Mouse (Mus musculus): ENCODE measurements at regions not wholly inside any gene's neighbourhood (a gene's known extent, or its start where the extent isn't known, plus 50 kb on each side); places are given as distances from the start of the nearest gene placed in this dataset.

- 72% methylated on average over 5 of the region's 5 CpGs for WGBS
Measured at GRCm38 (mm10) chr3:36786581-36786980, 76.3 kb upstream of the 4932438A13Rik start.

DNA sequence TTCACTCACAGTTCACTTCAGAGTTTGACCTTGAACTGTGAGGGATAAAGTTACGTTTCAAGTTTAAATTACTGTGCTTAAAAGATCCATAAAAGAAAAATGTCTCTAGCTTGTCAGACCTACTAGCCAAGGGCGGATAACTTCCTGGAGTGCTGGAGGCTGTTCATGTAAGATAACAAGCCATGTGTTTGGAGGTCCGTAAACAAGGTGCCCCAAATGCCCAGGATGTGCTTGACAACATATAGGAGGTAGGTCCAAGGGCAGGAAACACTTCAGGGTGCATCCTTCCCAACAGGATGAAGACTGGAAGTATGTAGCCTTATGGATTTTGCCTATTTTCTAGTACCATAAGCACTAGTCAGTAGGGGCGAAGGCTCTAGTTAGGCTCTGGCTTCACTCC is 72.7 kb upstream of the 4932438A13Rik start:
- Histone ChIP-seq H3K4me2 (ENCODE audit: low read length) (no peak overlapping the region), H3K27me3 (replicated peaks; ENCODE audit: control insufficient read depth, insufficient read depth, low read length) (no peaks in the 10 kb centered on the region), H3K9ac (ENCODE audit: low read length) (no peak overlapping the region), H3K4me3 (ENCODE audit: low read depth, low read length) (no peak overlapping the region), H3K27ac (ENCODE audit: low read depth) (no peak overlapping the region), H3K36me3 (ENCODE audit: control insufficient read depth, insufficient read depth, low read length) (no peaks in the 10 kb centered on the region), H3K9me3 (ENCODE audit: control insufficient read depth, low read length) (no peaks in the 10 kb centered on the region), H3K4me1 (replicated peaks; ENCODE audit: control insufficient read depth, insufficient read depth, low read length) (no peaks in the 10 kb centered on the region)
- WGBS: 67% methylated on average over 4 of the region's 4 CpGs
- DNase-seq (ENCODE audit: low spot score) (no peak), ATAC-seq (replicated peaks; ENCODE audit: low FRiP score, low TSS enrichment, low read depth) (no peak)

More at GRCm38 (mm10) chr3:36786581-36786980, 76.3 kb upstream of the 4932438A13Rik start:
- Histone ChIP-seq H3K36me3 (ENCODE audit: control insufficient read depth, insufficient read depth, low read length) (no peaks in the 10 kb centered on the region), H3K27me3 (replicated peaks; ENCODE audit: control insufficient read depth, insufficient read depth, low read length) (no peaks in the 10 kb centered on the region), H3K4me1 (replicated peaks; ENCODE audit: control insufficient read depth, insufficient read depth, low read length) (no peaks in the 10 kb centered on the region), H3K9ac (ENCODE audit: low read length) (no peak overlapping the region), H3K27ac (ENCODE audit: low read depth) (no peak overlapping the region), H3K4me3 (ENCODE audit: low read depth, low read length) (no peak overlapping the region), H3K4me2 (ENCODE audit: low read length) (no peak overlapping the region), H3K9me3 (ENCODE audit: control insufficient read depth, low read length) (no peaks in the 10 kb centered on the region)
- DNase-seq (ENCODE audit: low spot score): no peak
- no peak for ATAC-seq (replicated peaks; ENCODE audit: low FRiP score, low TSS enrichment, low read depth)

DNA sequence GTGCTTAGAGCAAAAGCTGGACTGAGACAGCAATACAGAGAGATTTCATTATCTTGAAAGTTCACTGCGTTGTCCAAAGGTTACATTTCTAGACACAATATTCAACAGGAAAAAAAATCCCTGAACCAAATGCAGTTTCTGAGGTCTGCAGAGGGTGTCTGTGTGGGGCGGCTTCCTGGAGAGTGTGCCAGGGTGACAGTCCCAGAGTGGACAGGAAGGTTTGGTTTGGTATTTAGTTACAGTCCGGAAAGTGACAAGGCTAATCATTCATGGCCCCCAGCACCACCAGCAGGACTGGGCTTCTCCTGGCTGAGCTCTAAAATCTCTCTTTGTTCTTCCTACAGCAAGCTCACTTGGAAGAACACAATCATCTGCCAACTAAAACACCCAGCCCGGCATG is 65.9 kb upstream of the 4932438A13Rik start:
- no peak overlapping the region for H3K27ac ChIP-seq (ENCODE audit: low read depth)
- H3K9ac ChIP-seq (ENCODE audit: low read length): no peak overlapping the region
- no peak overlapping the region for H3K4me3 ChIP-seq (ENCODE audit: low read depth, low read length)
- no peaks in the 10 kb centered on the region for H3K36me3 ChIP-seq (ENCODE audit: control insufficient read depth, insufficient read depth, low read length)
- ATAC-seq (replicated peaks; ENCODE audit: low FRiP score, low TSS enrichment, low read depth) (0 out of 2 replicates have a peak, but pooled peaks have one; percentile 53), DNase-seq (ENCODE audit: low spot score) (peak; percentile 53)
- whole genome bisulfite sequencing: 52% methylated on average over 4 of the region's 4 CpGs
- H3K9me3 ChIP-seq (ENCODE audit: control insufficient read depth, low read length): no peaks in the 10 kb centered on the region
- no peak overlapping the region for H3K4me2 ChIP-seq (ENCODE audit: low read length)
- H3K4me1 ChIP-seq (replicated peaks; ENCODE audit: control insufficient read depth, insufficient read depth, low read length): 0 out of 2 replicates have a peak, but pooled peaks cover 5% of the 10 kb centered on the region
- H3K27me3 ChIP-seq (replicated peaks; ENCODE audit: control insufficient read depth, insufficient read depth, low read length): no peaks in the 10 kb centered on the region

- ATAC-seq (replicated peaks; ENCODE audit: low FRiP score, low TSS enrichment, low read depth): peak; percentile 83
- Histone ChIP-seq H3K4me3 (ENCODE audit: low read depth, low read length) (no peak overlapping the region), H3K36me3 (ENCODE audit: control insufficient read depth, insufficient read depth, low read length) (no peaks in the 10 kb centered on the region), H3K9me3 (ENCODE audit: control insufficient read depth, low read length) (no peaks in the 10 kb centered on the region), H3K27me3 (replicated peaks; ENCODE audit: control insufficient read depth, insufficient read depth, low read length) (no peaks in the 10 kb centered on the region), H3K9ac (ENCODE audit: low read length) (no peak overlapping the region), H3K27ac (ENCODE audit: low read depth) (no peak overlapping the region), H3K4me2 (ENCODE audit: low read length) (no peak overlapping the region), H3K4me1 (replicated peaks; ENCODE audit: control insufficient read depth, insufficient read depth, low read length) (0 out of 2 replicates have a peak, but pooled peaks cover 5% of the 10 kb centered on the region)
- WGBS: 60% methylated on average over 13 of the region's 13 CpGs
- DNase-seq (ENCODE audit: low spot score): no peak
Measured at GRCm38 (mm10) chr3:36798160-36798823, 64.6 kb upstream of the 4932438A13Rik start.

- H3K9me3 ChIP-seq (ENCODE audit: control insufficient read depth, low read length): no peaks in the 10 kb centered on the region
- H3K4me2 ChIP-seq (ENCODE audit: low read length): no peak overlapping the region
- DNase-seq (ENCODE audit: low spot score): no peak
- H3K4me3 ChIP-seq (ENCODE audit: low read depth, low read length): no peak overlapping the region
- H3K36me3 ChIP-seq (ENCODE audit: control insufficient read depth, insufficient read depth, low read length): no peaks in the 10 kb centered on the region
- no peaks in the 10 kb centered on the region for H3K4me1 ChIP-seq (replicated peaks; ENCODE audit: control insufficient read depth, insufficient read depth, low read length)
- WGBS: 46% methylated on average over 5 of the region's 5 CpGs
- no peaks in the 10 kb centered on the region for H3K27me3 ChIP-seq (replicated peaks; ENCODE audit: control insufficient read depth, insufficient read depth, low read length)
- no peak overlapping the region for H3K9ac ChIP-seq (ENCODE audit: low read length)
- H3K27ac ChIP-seq (ENCODE audit: low read depth): no peak overlapping the region
- no peak for ATAC-seq (replicated peaks; ENCODE audit: low FRiP score, low TSS enrichment, low read depth)
Measured at GRCm38 (mm10) chr3:36810528-36810927, 52.4 kb upstream of the 4932438A13Rik start.

Measured in intestine, embryonic 14.5 days (tissue).